Mouse (Mus musculus): ENCODE results near the gene A630095N17Rik. TPM values are rescaled to one million over a fixed set of nuclear protein-coding genes. Genes with fewer than 3 reads are reported as not detected.

A630095N17Rik gene
- total RNA-seq (2023; ENCODE audit: inconsistent age) = 1.3 TPM in 1 of 4 replicates, not detected in the others

GRCm38 (mm10) chr1:75231664-75232152 lies at the start of gene A630095N17Rik:
TSS of gene A630095N17Rik (minus strand) at chr1:75232102.

GRCm38 (mm10) chr1:75278228-75278627 lies 46.3 kb upstream of the A630095N17Rik start, which contains the start of gene Resp18:
TSS of gene Resp18 (minus strand) at chr1:75278415.

DNA sequence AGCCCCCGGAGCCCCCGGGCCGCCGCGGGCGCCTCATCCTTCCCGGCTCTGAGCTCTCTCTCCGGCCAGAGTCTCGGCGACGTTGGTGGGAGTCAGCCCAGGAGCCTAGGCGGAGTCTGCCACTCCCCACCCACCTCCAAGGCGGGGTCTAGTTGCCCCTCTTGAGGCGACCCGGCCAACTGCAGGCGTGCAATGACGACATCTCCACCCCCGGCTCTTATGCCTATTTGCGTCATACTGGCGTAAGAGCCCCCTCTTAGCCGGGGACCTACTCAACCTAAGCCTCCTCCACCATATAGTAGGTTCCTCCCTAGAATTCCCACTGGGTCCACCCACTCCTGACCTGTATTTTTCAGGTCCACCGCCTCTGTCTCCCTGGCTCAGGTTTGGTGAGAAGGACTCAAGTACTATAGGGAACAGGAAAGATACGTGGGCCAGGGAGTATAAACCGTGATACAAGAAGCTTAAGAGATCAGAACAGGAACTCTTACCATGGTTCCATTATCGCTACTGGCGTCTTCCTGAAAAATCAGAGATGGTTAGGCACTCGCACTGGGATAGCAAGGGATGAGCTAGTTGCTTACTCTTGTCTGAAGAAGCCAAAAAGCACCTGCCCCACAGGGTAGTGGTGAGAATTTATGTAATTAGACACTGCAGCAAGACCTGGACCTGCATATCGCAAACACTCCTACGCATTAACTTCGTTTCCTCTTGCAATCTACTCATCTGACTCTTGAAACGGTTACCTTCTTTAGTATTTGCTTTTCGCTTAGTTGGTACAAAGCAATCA lies 32.4 kb upstream of the A630095N17Rik start, which contains the start of gene Ptprn:
Gene Ptprn (minus strand): TSS at position 412 of the 790 bp plus-strand sequence.

GRCm38 (mm10) chr1:75236117-75237050 lies 4.5 kb upstream of the A630095N17Rik start, which contains the start of gene Dnajb2:
TSS of gene Dnajb2 (plus strand) at chr1:75236406.

GRCm38 (mm10) chr1:75219531-75219930 lies 12.4 kb downstream of the A630095N17Rik start, which contains the start of gene Tuba4a:
TSS of gene Tuba4a (minus strand) at chr1:75219865.

GRCm38 (mm10) chr1:75210136-75211087 lies 21.5 kb downstream of the A630095N17Rik start, which contains the start of the genes Glb1l and Stk16:
TSS of gene Glb1l (minus strand) at chr1:75210813.
TSS of gene Stk16 (plus strand) at chr1:75210838.

DNA sequence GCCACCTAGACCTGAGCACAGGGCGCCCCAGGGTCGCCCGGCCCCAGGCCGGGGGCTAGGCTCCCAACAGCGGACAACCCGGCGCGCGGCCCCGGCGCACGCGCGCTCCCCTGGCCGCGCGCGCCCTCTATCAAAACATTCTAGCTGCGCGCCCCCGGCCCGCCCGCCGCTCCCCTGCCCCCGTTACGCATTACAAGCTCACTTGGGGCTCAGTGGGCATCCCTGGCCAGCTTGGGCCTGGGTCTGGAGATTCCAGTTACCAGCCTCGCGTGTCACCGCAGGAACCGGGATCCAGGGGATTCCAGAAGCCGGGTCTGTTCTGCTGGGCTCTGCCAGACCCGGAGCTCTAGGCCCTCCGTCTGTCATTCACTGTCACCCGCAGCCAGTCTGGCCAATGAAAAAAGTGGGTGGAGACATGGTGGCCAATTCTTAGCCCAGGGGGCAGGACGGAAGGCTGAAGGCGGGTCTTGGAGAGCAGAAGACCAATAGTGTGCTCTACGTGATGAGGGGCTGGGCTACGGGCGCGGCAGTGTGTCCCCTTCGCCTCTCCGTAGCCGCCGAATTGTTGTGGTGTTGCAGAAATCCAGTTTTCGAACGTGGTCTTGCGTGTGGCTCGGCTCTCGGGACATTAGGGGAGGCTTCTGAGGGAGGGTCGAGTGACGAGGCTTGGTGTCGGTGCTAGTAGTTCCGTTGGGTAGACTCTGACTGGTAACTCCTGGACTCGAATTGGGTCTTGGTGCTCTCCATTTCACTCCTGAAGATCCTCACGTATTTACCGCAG lies 40.1 kb downstream of the A630095N17Rik start, which contains the start of the genes Ankzf1 and Atg9a:
Gene Ankzf1 (plus strand): TSS at position 530 of the 781 bp plus-strand sequence.
Gene Atg9a (minus strand): TSS at position 575 of the 781 bp plus-strand sequence.

DNA sequence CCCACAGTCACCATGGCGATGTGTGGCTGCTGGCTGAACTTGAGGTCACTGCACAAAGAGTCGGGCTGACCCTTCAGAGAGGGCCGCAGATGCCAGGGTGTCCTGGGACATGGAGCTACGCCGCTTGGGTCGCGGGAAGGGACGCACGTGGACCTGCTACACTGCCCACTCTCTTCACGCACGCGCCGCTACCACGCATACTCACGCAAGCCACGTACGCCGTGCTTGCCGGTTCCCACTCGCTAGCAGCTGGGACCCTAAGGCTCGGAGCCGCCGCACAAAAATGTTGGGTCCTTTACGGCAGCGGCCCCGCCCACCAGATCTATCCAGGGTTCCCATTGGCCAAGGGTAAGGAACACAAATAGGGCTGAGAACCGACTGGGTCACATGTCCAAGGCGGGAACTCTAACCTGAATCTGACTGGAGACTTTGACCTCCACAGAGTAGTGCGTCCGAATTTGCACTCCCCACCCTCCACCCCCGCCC lies 51.8 kb downstream of the A630095N17Rik start, which contains the start of gene Abcb6:
Gene Abcb6 (minus strand): TSS at position 288 of the 486 bp plus-strand sequence.

Other genes with a start within 250 kb of the A630095N17Rik start
- 3.5 to 6.7 TPM (median 5.0 TPM) in 4 replicates for gene Nhej1, start 106.9 kb downstream of the A630095N17Rik start, total RNA-seq (2023; ENCODE audit: inconsistent age)
- 0.93 to 1.8 TPM (median 1.3 TPM) in 4 replicates for gene Slc23a3, start 98.2 kb downstream of the A630095N17Rik start, total RNA-seq (2023; ENCODE audit: inconsistent age)
- 107 to 119 TPM (median 112 TPM) in 4 replicates for gene Cnppd1, start 89.4 kb downstream of the A630095N17Rik start, total RNA-seq (2023; ENCODE audit: inconsistent age)
- 60.5 to 80.1 TPM (median 70.4 TPM) in 4 replicates for gene Retreg2, start 89.3 kb downstream of the A630095N17Rik start, total RNA-seq (2023; ENCODE audit: inconsistent age)
- 39.0 to 44.9 TPM (median 43.5 TPM) in 4 replicates for gene Zfand2b, start 63.5 kb downstream of the A630095N17Rik start, total RNA-seq (2023; ENCODE audit: inconsistent age)
- 3.7 to 5.5 TPM (median 4.0 TPM) in 4 replicates for gene Abcb6, start 51.7 kb downstream of the A630095N17Rik start, total RNA-seq (2023; ENCODE audit: inconsistent age)
- gene Ankzf1, start 40.0 kb downstream of the A630095N17Rik start, total RNA-seq (2023; ENCODE audit: inconsistent age) = 30.4 to 36.3 TPM (median 33.0 TPM) in 4 replicates
- 26.6 to 34.5 TPM (median 28.6 TPM) in 4 replicates for gene Atg9a, start 39.9 kb downstream of the A630095N17Rik start, total RNA-seq (2023; ENCODE audit: inconsistent age)
- gene Glb1l, start 21.3 kb downstream of the A630095N17Rik start, total RNA-seq (2023; ENCODE audit: inconsistent age) = 12.0 to 21.7 TPM (median 14.2 TPM) in 4 replicates
- 89.4 to 98.9 TPM (median 93.2 TPM) in 4 replicates for gene Stk16, start 21.3 kb downstream of the A630095N17Rik start, total RNA-seq (2023; ENCODE audit: inconsistent age)
- gene Tuba4a, start 12.2 kb downstream of the A630095N17Rik start, total RNA-seq (2023; ENCODE audit: inconsistent age) = 197 to 212 TPM (median 207 TPM) in 4 replicates
- gene Dnajb2, start 4.3 kb upstream of the A630095N17Rik start, total RNA-seq (2023; ENCODE audit: inconsistent age) = 80.0 to 93.8 TPM (median 88.3 TPM) in 4 replicates
- 0.19 TPM in 1 of 4 replicates, not detected in the others for gene Ptprn, start 32.4 kb upstream of the A630095N17Rik start, total RNA-seq (2023; ENCODE audit: inconsistent age)
- gene Resp18, start 46.3 kb upstream of the A630095N17Rik start, total RNA-seq (2023; ENCODE audit: inconsistent age) = not detected in 4 replicates
- gene Dnpep, start 85.9 kb upstream of the A630095N17Rik start, total RNA-seq (2023; ENCODE audit: inconsistent age) = 44.7 to 64.5 TPM (median 48.8 TPM) in 4 replicates
- gene Des, start 128.2 kb upstream of the A630095N17Rik start, total RNA-seq (2023; ENCODE audit: inconsistent age) = 0.21 to 0.70 TPM in 2 of 4 replicates, not detected in the others
- gene Speg, start 143.2 kb upstream of the A630095N17Rik start, total RNA-seq (2023; ENCODE audit: inconsistent age) = not detected in 4 replicates
- gene Gmppa, start 203.8 kb upstream of the A630095N17Rik start, total RNA-seq (2023; ENCODE audit: inconsistent age) = 55.8 to 68.5 TPM (median 60.3 TPM) in 4 replicates
- gene Asic4, start 218.3 kb upstream of the A630095N17Rik start, total RNA-seq (2023; ENCODE audit: inconsistent age) = not detected in 4 replicates
- gene Chpf, start 247.2 kb upstream of the A630095N17Rik start, total RNA-seq (2023; ENCODE audit: inconsistent age) = 22.9 to 28.0 TPM (median 23.2 TPM) in 4 replicates
- 4.3 to 5.5 TPM (median 4.7 TPM) in 4 replicates for gene Tmem198, start 247.4 kb upstream of the A630095N17Rik start, total RNA-seq (2023; ENCODE audit: inconsistent age)

All from B cell, adult (primary cell).